Mouse (Mus musculus) erythroblast, embryonic 14.5 days (primary cell): ENCODE measurements around the gene Serpinb7.

ENCODE experiments used
- GATA1 ChIP-seq: IDR thresholded peaks from 2 replicates; pipeline ENCODE4 v1.6.1; 2012; ENCODE audit warnings: low read length, inconsistent platforms, mixed read lengths
- TAL1 ChIP-seq: IDR thresholded peaks from 3 replicates; pipeline ENCODE4 v1.6.1; 2012; ENCODE audit warnings: low read length, inconsistent platforms, mixed read lengths

DNA sequence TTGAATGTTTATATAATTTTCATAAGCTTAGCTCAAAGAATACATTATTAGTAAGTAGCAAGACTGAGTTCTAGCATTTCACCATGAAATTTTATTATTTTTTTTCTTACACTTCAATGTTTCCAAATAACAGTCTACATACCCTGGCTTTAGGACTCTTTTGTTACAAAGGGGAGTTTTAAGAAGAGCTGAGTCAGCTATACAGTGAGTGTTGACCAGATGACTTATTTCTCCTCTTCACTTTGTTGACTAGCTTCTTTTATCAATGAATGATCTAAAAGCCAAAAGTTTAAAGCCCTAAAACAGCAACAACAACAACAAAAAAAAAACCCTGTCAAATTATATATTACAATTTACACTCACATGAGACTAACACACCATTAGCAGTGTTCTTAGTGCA lies 31.8 kb downstream of the Serpinb7 start:
- TF ChIP-seq TAL1: no peak
- TF ChIP-seq GATA1: no peak
